Mouse (Mus musculus): ENCODE measurements around the gene Doc2b. TPM values are rescaled to one million over a fixed set of nuclear protein-coding genes. Genes with fewer than 3 reads are reported as not detected.
"Not testable (repeated sequence)": the region's sequence is repeated elsewhere in the genome, so short reads cannot be mapped to it uniquely, and the experiment has no call there.

The Doc2b gene
- total and polyA plus RNA-seq, 3 experiments: not detected

DNA sequence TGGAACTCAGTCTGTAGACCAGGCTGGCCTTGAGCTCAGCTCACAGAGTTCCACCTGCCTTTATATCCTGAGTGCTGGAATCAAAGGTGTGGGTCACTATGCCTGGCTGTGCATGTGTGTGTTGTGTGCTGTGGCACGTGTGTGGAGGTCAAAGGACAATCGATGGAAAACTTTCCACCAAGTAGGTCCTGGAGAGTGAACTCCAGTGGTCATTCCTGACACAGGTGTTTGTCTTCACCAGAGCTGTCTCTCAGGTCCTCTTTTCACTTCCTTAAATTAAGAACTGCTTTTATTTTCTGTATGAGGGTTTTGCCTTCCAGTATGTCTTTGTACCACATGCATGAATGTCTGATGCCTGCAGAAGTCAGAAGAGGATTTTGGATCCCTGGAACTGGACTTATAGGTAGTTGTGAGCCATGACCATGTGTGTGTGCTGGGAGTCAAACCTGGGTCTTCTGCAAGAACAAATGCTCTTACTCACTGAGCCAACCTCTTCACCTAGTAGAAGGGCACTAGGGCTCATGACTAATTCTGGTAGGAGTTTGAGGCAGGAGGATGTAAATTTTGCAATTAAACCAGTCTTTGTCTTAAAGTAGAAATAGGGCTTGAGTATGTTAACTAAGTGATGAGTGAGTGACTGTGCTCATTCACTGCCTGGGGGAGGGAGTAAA, 57.9 kb downstream of the Doc2b start:
- Histone ChIP-seq H3K4me3 (ENCODE audit: low read depth, low read length) (peak overlapping the region; percentile 35; the same call in 1 of the 2 replicates), H3K36me3 (replicated peaks) (peaks cover 55% of the 10 kb centered on the region), H3K4me1 (ENCODE audit: insufficient read depth, low read depth, low read length) (peaks cover 75% of the 10 kb centered on the region), H3K27me3 (ENCODE audit: insufficient read depth, low read length) (no peaks in the 10 kb centered on the region), H3K9me3 (replicated peaks) (no peaks in the 10 kb centered on the region)
- no peak for DNase-seq (ENCODE audit: low spot score)
- ATAC-seq (ENCODE audit: extremely low read depth, insufficient number of reproducible peaks, low FRiP score, poor library complexity, severe bottlenecking): no peak
- TF ChIP-seq GATA2 (IDR thresholded peaks at IDR 0.05; ENCODE audit: borderline replicate concordance, low read depth, low read length) (no peak), CTCF (IDR thresholded peaks at IDR 0.05; ENCODE audit: low read depth, low read length) (no peak)

GRCm38 (mm10) chr11:75736978-75737377, 58.9 kb downstream of the Doc2b start:
- peaks cover 47% of the 10 kb centered on the region for H3K36me3 ChIP-seq (replicated peaks)
- ATAC-seq (ENCODE audit: extremely low read depth, insufficient number of reproducible peaks, low FRiP score, poor library complexity, severe bottlenecking): no peak
- peaks cover 72% of the 10 kb centered on the region for H3K4me1 ChIP-seq (ENCODE audit: insufficient read depth, low read depth, low read length)
- no peak overlapping the region; the same call in 1 of the 2 replicates for H3K4me3 ChIP-seq (ENCODE audit: low read depth, low read length)
- TF ChIP-seq CTCF (IDR thresholded peaks at IDR 0.05; ENCODE audit: low read depth, low read length): no peak
- no peak for TF ChIP-seq GATA2 (IDR thresholded peaks at IDR 0.05; ENCODE audit: borderline replicate concordance, low read depth, low read length)
- no peak for TF ChIP-seq TAL1 (conservative IDR thresholded peaks at IDR 0.05; ENCODE audit: low read depth, low read length)
- no peaks in the 10 kb centered on the region for H3K27me3 ChIP-seq (ENCODE audit: insufficient read depth, low read length)
- no peak for DNase-seq (ENCODE audit: low spot score)
- no peaks in the 10 kb centered on the region for H3K9me3 ChIP-seq (replicated peaks)

DNA sequence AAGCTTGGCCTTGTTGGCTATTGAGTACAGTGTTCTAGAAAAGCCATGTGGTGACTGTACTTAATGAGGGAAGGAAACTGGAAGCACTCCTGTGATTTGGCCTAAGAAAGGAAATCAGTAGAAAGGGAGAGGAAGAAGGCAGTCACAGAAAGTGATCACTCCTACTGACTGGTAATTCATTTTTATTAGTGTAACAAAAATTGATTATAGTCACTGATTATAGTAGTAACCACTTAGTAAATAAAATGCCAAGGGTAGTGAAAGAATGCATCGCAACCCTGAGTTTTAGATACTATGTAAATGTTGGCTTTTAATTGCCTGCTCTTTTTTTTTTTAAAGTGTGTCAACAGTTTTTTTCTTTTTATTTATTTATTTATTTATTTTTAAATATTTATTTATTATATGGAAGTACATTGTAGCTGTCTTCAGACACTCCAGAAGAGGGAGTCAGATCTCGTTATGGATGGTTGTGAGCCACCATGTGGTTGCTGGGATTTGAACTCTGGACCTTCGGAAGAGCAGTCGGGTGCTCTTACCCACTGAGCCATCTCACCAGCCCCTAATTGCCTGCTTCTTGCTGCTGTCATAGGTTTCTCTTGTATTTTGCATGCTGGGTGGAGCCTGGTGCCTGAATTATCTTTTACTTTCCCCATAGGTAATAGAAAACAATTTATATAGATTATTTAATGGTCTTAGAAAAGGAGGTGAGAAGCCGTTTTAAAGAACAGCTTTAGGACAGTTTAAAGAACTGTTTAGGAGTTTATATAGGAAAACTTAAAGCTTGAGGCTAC, 60.2 kb downstream of the Doc2b start:
- Histone ChIP-seq H3K27me3 (ENCODE audit: insufficient read depth, low read length) (no peaks in the 10 kb centered on the region), H3K9me3 (replicated peaks) (no peaks in the 10 kb centered on the region), H3K36me3 (replicated peaks) (peaks cover 44% of the 10 kb centered on the region), H3K4me1 (ENCODE audit: insufficient read depth, low read depth, low read length) (peaks cover 69% of the 10 kb centered on the region), H3K4me3 (ENCODE audit: low read depth, low read length) (no peak overlapping the region; the same call in 1 of the 2 replicates)
- DNase-seq (ENCODE audit: low spot score) (no peak), ATAC-seq (ENCODE audit: extremely low read depth, insufficient number of reproducible peaks, low FRiP score, poor library complexity, severe bottlenecking) (no peak)
- TF ChIP-seq CTCF (IDR thresholded peaks at IDR 0.05; ENCODE audit: low read depth, low read length) (no peak), GATA1 (IDR thresholded peaks at IDR 0.05; ENCODE audit: borderline replicate concordance, low read length) (no peak), TAL1 (conservative IDR thresholded peaks at IDR 0.05; ENCODE audit: low read depth, low read length) (no peak), POLR2AphosphoS5 (IDR thresholded peaks at IDR 0.05; ENCODE audit: insufficient replicate concordance, low read depth, low read length) (no peak), GATA2 (IDR thresholded peaks at IDR 0.05; ENCODE audit: borderline replicate concordance, low read depth, low read length) (no peak)

DNA sequence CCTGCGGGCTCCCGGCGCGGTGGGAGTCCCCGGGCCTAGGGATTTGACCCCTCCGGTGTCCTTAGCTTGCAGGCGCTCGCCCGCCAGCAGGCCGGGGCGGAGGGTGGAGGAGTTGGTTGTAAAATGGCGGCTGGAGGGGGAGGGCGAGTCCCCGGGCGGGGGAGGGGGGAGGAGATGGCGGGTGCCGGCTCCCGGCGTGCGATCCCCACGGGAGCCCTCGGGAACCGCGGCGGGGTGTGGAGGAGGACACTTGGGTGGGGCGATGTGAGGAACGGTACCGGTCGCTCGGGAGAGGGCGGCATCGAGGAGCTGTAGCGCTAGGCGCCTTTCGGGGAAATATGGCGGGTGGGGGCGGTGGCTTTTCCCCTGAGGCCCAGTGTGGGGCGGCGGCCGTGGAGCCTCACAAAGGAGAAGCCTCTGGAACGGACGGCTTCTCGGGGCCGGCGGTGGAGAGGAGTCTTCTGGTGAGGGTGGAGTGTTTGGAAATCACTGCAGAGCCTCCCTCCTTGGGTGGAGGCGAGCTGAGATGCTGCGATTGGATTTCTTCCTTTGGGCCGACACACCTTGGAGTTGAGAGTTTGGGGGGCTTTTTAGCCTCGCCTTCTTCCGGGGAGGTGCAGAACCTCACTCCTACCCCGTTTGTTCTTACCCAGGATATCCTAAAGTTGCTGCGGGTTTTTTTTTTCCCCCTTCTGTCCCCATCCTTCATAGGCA, 62.5 kb downstream of the Doc2b start:
- H3K4me1 ChIP-seq (ENCODE audit: insufficient read depth, low read depth, low read length): peaks cover 52% of the 10 kb centered on the region
- ATAC-seq (ENCODE audit: extremely low read depth, insufficient number of reproducible peaks, low FRiP score, poor library complexity, severe bottlenecking) (no peak), DNase-seq (ENCODE audit: low spot score) (peak; percentile 70)
- peak overlapping the region; percentile 91 for H3K4me3 ChIP-seq (ENCODE audit: low read depth, low read length)
- H3K36me3 ChIP-seq (replicated peaks): peaks cover 30% of the 10 kb centered on the region
- 0 out of 2 replicates have a peak, but pooled peaks cover 2% of the 10 kb centered on the region for H3K27me3 ChIP-seq (ENCODE audit: insufficient read depth, low read length)
- TF ChIP-seq CTCF (IDR thresholded peaks at IDR 0.05; ENCODE audit: low read depth, low read length) (no peak), TAL1 (conservative IDR thresholded peaks at IDR 0.05; ENCODE audit: low read depth, low read length) (no peak), GATA2 (IDR thresholded peaks at IDR 0.05; ENCODE audit: borderline replicate concordance, low read depth, low read length) (no peak), POLR2AphosphoS5 (IDR thresholded peaks at IDR 0.05; ENCODE audit: insufficient replicate concordance, low read depth, low read length) (no peak), GATA1 (IDR thresholded peaks at IDR 0.05; ENCODE audit: borderline replicate concordance, low read length) (no peak)
- no peaks in the 10 kb centered on the region for H3K9me3 ChIP-seq (replicated peaks)

DNA sequence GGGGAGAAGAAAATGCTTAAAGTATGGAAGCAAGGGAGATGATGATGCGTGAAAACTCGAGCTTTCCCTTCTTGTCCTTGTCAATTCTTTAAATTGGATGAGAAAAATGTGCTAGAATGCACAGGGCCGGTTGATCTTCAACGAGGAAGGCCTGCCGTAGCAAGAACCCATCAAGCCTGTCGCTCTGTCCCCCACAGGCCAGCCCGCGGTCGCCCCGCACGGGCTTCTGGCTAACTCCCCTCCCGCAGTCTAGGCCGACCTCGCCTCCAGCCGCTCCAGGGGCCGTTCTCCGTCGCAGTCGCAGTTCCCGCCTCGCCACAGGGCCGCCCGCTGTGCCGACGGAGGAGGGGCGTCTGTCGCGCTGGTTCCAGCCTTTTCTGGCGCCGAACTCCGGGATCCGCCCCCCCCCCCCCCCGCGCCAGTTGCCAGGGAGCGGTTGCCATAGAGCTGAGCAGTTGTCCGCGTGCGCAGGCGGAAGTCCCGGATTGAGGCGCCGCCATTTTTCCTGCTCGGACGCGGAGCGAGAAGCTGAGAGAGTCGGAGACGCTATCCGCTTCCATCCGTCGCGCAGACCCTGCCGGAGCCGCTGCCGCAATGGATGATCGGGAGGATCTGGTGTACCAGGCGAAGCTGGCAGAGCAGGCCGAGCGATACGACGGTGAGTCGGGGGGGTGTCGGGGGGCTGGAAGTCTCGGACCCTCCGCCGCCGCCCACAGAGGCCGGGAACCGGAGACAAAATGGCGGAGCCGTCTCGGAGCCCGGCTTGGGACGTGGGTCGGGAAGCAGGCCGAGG, 63.2 kb downstream of the Doc2b start, which contains the start of gene Ywhae:
Gene Ywhae (plus strand): TSS at position 436 of the 793 bp plus-strand sequence.
- ATAC-seq (ENCODE audit: extremely low read depth, insufficient number of reproducible peaks, low FRiP score, poor library complexity, severe bottlenecking) (peak; percentile 70), DNase-seq (ENCODE audit: low spot score) (peak; percentile 92)
- H3K4me3 ChIP-seq (ENCODE audit: low read depth, low read length): peak within 1 kb of the TSS; percentile 91
- no peaks in the 10 kb centered on the region for H3K9me3 ChIP-seq (replicated peaks)
- H3K36me3 ChIP-seq (replicated peaks): peaks cover 23% of the 10 kb centered on the region
- H3K4me1 ChIP-seq (ENCODE audit: insufficient read depth, low read depth, low read length): peaks cover 47% of the 10 kb centered on the region
- H3K27me3 ChIP-seq (ENCODE audit: insufficient read depth, low read length): 0 out of 2 replicates have a peak, but pooled peaks cover 2% of the 10 kb centered on the region
- TF ChIP-seq GATA1 (IDR thresholded peaks at IDR 0.05; ENCODE audit: borderline replicate concordance, low read length): no peak
- no peak for TF ChIP-seq POLR2AphosphoS5 (IDR thresholded peaks at IDR 0.05; ENCODE audit: insufficient replicate concordance, low read depth, low read length)
- no peak for TF ChIP-seq TAL1 (conservative IDR thresholded peaks at IDR 0.05; ENCODE audit: low read depth, low read length)
- no peak for TF ChIP-seq GATA2 (IDR thresholded peaks at IDR 0.05; ENCODE audit: borderline replicate concordance, low read depth, low read length)
- TF ChIP-seq CTCF (IDR thresholded peaks at IDR 0.05; ENCODE audit: low read depth, low read length): no peak

GRCm38 (mm10) chr11:75727659-75728058, 68.2 kb downstream of the Doc2b start:
- ATAC-seq (ENCODE audit: extremely low read depth, insufficient number of reproducible peaks, low FRiP score, poor library complexity, severe bottlenecking); DNase-seq (ENCODE audit: low spot score); H3K27me3 ChIP-seq (ENCODE audit: insufficient read depth, low read length); H3K4me3 ChIP-seq (ENCODE audit: low read depth, low read length); H3K9me3 ChIP-seq (replicated peaks); H3K36me3 ChIP-seq (replicated peaks): not testable (repeated sequence)
- H3K4me1 ChIP-seq (ENCODE audit: insufficient read depth, low read depth, low read length): peaks cover 22% of the 10 kb centered on the region

Measured in G1E (cell line).